Mouse (Mus musculus) heart, adult 2 months (tissue): ENCODE data around the gene Gjd3. TPM values are rescaled to one million over a fixed set of nuclear protein-coding genes. Genes with fewer than 3 reads are reported as not detected.

Source experiments
- DNase-seq, 2 experiments: peaks; one replicate each; pipeline ENCODE4 v3.0.0; 2021
- H3K27ac ChIP-seq: fragments of 200-600 bp; 2 replicates; pipeline ENCODE4 v1.8.1; 2022
- H3K27me3 ChIP-seq: fragments of 200-500 bp; 2 replicates; pipeline ENCODE4 v1.6.1; 2012; ENCODE audit warnings: mild to moderate bottlenecking, low read length, inconsistent platforms, mixed read lengths; ENCODE audit not compliant: control insufficient read depth, insufficient read depth
- H3K36me3 ChIP-seq: fragments of 200-500 bp; 2 replicates; pipeline ENCODE4 v1.6.1; 2012; ENCODE audit warnings: low read length, inconsistent platforms; ENCODE audit not compliant: control insufficient read depth, insufficient read depth
- H3K4me1 ChIP-seq: fragments of 200-500 bp; 2 replicates; pipeline ENCODE4 v1.6.1; 2011; ENCODE audit warnings: low read length; ENCODE audit not compliant: control insufficient read depth, insufficient read depth
- H3K4me3 ChIP-seq: fragments of 200-600 bp; 2 replicates; pipeline ENCODE4 v1.8.1; 2022
- H3K79me2 ChIP-seq: fragments of 200-500 bp; replicated peaks from 2 replicates; pipeline ENCODE4 v1.6.1; 2012; ENCODE audit warnings: mild to moderate bottlenecking, inconsistent platforms, low read length, moderate library complexity, mixed read lengths; ENCODE audit not compliant: control insufficient read depth, insufficient read depth
- H3K9ac ChIP-seq: fragments of 200-500 bp; 2 replicates; pipeline ENCODE4 v1.6.1; 2012; ENCODE audit warnings: low read depth, mild to moderate bottlenecking, control low read depth, inconsistent platforms, low read length, mixed read lengths
- CTCF ChIP-seq: fragments of 200-600 bp; IDR thresholded peaks from 2 replicates; pipeline ENCODE4 v1.8.1; 2022; ENCODE audit warnings: antibody characterized with exemption, mild to moderate bottlenecking, moderate library complexity
- EP300 ChIP-seq: fragments of 200-500 bp; IDR thresholded peaks from 2 replicates; pipeline ENCODE4 v1.6.1; 2011; ENCODE audit warnings: low read depth, low read length, control low read depth; ENCODE audit not compliant: insufficient read depth
- POLR2A ChIP-seq: fragments of 200-500 bp; IDR thresholded peaks from 2 replicates; pipeline ENCODE4 v1.6.1; 2011; ENCODE audit warnings: mild to moderate bottlenecking, low read depth, low read length, control low read depth; ENCODE audit not compliant: insufficient read depth
- WGBS: fragments of 180-500 bp; shearing (Covaris S2); methylation state at CpG from one replicate; pipeline ENCODE4 v1.1.7; 2018; 5-methylcytosine and 5-hydroxymethylcytosine counted together
- intact Hi-C: fragments of 180-260 bp; cut with DNase I; formaldehyde crosslinking; loops from one replicate; pipeline ENCODE4 v1.15.1; 2025
- polyA plus RNA-seq: library from polyadenylated mRNA; depleted of rRNA; stranded (reverse); fragments of >200 nt; gene quantifications from 2 replicates; pipeline ENCODE4 v1.2.3, GENCODE M21; 2012
- total RNA-seq, 2 experiments: library from RNA; stranded (reverse); gene quantifications; 2 replicates each; pipeline ENCODE4 v1.2.3; 2021

The Gjd3 gene
- total and polyA plus RNA-seq, 3 experiments: 0.27 to 0.94 (median 0.31) TPM

DNA sequence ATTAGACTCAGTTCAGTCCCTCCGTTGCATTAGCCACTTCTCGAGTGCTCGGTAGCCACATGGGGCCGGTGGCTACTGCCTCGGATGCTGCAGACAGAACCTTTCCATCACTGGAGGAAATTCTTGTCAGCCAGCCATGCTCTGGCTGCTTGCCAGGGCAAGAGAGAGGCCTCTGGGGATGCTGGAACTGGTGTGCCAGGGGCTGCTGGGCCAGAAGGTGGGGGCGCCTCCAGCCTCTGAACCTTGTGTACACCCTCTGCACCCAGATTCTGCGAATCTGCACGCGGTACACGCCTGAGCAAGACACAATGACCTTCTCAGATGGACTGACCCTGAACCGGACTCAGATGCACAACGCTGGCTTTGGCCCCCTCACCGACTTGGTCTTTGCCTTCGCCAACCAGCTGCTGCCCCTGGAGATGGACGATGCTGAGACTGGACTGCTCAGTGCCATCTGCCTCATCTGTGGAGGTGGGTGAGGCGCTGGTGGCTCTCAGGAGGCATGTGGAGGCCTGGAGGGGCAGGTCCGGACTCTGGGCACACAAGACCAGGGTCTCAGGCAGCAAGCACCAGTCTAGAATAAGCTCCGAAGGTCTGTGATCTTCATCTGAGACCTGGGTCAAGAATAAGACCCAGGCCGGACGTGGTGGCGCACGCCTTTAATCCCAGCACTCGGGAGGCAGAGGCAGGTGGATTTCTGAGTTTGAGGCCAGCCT is 11.3 kb downstream of the Gjd3 start:
- peak in 1 of 2 experiments; percentile 71 for DNase-seq
- Histone ChIP-seq H3K27me3 (no peaks in the 10 kb centered on the region), H3K4me1 (peaks cover 11% of the 10 kb centered on the region), H3K36me3 (peaks cover 2% of the 10 kb centered on the region), H3K27ac (no peak overlapping the region), H3K79me2 (no peaks in the 10 kb centered on the region), H3K9ac (no peak overlapping the region), H3K4me3 (no peak overlapping the region)
- TF ChIP-seq CTCF: no peak
- no peak for TF ChIP-seq POLR2A
- TF ChIP-seq EP300: no peak
- WGBS: 61% methylated on average over 23 of the region's 23 CpGs
- intact Hi-C loops: loop anchor here (1.0 to 5.0 kb wide), 4 partner anchors 17 to 109 kb away; partner anchors contain the start of gene Wipf2

DNA sequence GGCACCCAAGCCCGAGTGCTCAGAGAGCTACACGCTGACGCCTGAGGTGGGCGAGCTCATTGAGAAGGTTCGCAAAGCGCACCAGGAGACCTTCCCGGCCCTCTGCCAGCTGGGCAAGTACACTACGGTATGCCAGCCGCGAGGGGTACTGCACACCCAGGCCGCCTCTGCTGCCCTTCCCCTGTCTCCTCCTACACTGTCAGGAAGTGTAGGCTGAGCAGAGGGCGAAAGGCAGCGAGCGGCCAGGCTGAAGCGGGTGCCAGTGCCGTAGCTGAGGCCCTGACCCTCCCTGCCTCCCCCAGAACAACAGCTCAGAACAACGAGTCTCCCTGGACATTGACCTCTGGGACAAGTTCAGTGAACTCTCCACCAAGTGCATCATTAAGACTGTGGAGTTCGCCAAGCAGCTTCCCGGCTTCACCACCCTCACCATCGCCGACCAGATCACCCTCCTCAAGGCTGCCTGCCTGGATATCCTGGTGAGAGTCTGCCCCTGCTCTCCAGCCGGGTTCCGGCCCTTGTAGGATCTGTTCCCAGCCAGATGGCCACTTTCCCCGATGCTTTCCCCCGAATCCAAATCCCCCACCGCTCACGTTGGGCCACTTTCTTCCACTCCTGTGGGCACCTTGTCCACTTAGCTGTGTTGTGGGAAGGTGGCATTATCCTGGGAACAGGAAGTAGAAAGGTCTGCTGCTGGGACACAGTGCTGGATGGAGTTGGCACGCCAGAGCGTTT is 12.5 kb downstream of the Gjd3 start:
- Histone ChIP-seq H3K36me3 (peaks cover 2% of the 10 kb centered on the region), H3K4me1 (peaks cover 18% of the 10 kb centered on the region), H3K27me3 (no peaks in the 10 kb centered on the region), H3K27ac (no peak overlapping the region), H3K4me3 (no peak overlapping the region), H3K79me2 (no peaks in the 10 kb centered on the region), H3K9ac (no peak overlapping the region)
- intact Hi-C loops: loop anchor here (5.0 kb wide), 1 partner anchor 108 kb away; the partner anchor contains the start of gene Wipf2
- DNase-seq: peak in 1 of 2 experiments; percentile 25
- TF ChIP-seq CTCF: no peak
- TF ChIP-seq EP300: no peak
- no peak for TF ChIP-seq POLR2A
- 79% methylated on average over 29 of the region's 29 CpGs for WGBS

DNA sequence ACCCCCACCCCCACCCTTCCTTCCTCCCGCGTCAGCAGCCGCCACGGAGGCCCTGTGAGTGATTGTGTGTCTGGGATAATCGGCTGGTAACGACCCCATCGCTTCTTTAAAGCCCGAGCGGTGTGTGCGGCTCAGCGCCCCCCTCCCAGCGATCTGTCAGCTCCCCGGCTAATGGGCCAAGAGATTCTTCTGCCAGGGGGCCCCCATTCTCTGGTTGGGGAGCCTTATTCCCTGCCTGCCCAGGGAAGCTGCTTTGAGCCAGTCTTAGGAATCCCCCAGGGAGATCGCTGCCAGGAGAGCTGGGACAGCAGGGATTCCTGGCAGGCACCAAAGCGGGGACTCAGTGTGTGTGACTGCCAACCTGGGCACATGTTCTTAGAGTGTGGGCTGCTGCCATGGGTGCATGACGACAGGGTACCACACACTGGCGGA is 13.3 kb downstream of the Gjd3 start:
- Histone ChIP-seq H3K4me1 (peaks cover 25% of the 10 kb centered on the region), H3K27ac (no peak overlapping the region), H3K9ac (no peak overlapping the region), H3K36me3 (peaks cover 2% of the 10 kb centered on the region), H3K4me3 (no peak overlapping the region), H3K27me3 (no peaks in the 10 kb centered on the region), H3K79me2 (no peaks in the 10 kb centered on the region)
- intact Hi-C loops: no loop called here
- peak in 1 of 2 experiments; percentile 23 for DNase-seq
- TF ChIP-seq POLR2A (no peak), CTCF (no peak), EP300 (no peak)
- WGBS: 52% methylated on average over 17 of the region's 17 CpGs

DNA sequence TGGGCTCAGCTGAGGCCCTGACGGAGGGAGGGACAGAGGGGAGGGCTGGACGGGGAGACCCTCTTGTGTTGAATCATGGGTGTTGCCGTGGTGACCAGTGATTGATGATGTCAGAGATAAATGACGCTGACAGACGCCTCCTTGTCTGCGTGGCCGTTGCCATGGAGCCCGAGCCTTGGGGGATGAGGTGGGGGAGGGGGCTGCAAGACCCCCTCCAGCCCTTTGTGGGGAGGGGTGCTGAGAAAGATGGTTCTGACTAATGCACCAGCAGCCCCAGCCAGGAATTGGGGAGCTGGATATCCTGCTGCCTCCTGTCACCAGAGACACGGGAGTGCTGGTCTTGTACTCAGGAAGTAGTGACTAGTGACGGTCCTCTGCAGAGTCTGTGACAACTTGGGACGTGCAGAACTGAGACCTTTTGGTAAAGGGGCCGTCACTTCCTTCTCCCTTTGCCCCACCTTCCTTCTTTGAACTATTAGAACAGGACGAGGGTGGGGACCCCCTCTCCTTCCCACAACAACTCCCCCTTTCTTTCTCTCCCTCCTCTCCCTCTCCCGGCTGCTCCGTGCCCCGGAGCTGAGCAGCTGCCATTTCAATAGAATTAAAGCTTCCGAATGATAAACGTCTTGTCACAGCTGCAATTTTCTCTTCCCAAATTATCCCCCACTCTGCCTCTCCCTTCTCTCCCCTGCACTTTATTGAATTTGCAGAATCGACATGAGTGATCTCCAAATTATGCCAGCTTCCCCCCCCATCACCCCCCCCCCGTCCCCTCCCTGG is 13.9 kb downstream of the Gjd3 start:
- Histone ChIP-seq H3K36me3 (peaks cover 2% of the 10 kb centered on the region), H3K27ac (no peak overlapping the region), H3K27me3 (no peaks in the 10 kb centered on the region), H3K4me1 (peaks cover 30% of the 10 kb centered on the region), H3K4me3 (no peak overlapping the region), H3K79me2 (no peaks in the 10 kb centered on the region), H3K9ac (no peak overlapping the region)
- peak in 1 of 2 experiments; percentile 26 for DNase-seq
- WGBS: 38% methylated on average over 20 of the region's 20 CpGs
- TF ChIP-seq CTCF: no peak
- TF ChIP-seq EP300: no peak
- TF ChIP-seq POLR2A: no peak
- intact Hi-C loops: no loop called here

DNA sequence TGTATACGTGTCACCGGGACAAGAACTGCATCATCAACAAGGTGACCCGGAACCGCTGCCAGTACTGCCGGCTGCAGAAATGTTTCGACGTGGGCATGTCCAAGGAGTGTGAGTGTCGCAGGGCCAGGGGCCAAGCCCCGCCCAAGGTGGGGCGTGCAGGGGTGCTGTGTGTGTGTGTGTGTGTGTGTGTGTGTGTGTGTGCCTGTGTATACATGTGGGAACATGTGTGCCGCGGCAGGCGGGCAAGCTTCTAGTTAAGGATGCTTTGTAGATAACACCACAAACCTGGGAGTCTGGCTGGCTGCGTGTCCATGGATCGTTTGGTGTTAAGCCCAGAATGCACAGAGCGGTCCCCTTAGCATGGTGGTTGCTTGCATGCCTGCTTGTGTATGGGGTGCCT is 14.7 kb downstream of the Gjd3 start:
- intact Hi-C loops: no loop called here
- Histone ChIP-seq H3K4me1 (peaks cover 32% of the 10 kb centered on the region), H3K4me3 (no peak overlapping the region), H3K36me3 (peaks cover 2% of the 10 kb centered on the region), H3K27me3 (no peaks in the 10 kb centered on the region), H3K9ac (no peak overlapping the region), H3K79me2 (no peaks in the 10 kb centered on the region), H3K27ac (no peak overlapping the region)
- TF ChIP-seq POLR2A (no peak), CTCF (no peak), EP300 (no peak)
- DNase-seq: peak in 1 of 2 experiments; percentile 22
- WGBS: 53% methylated on average over 15 of the region's 16 CpGs
